Mouse (Mus musculus) forebrain, embryonic 14.5 days (tissue): ENCODE data around the gene Epdr1. TPM values are rescaled to one million over a fixed set of nuclear protein-coding genes. Genes with fewer than 3 reads are reported as not detected.

Source experiments
- ATAC-seq: fragments of 200-750 bp; cut with Nextera tagmentation; 2 replicates; pipeline ENCODE4 v1.8.0; 2017; ENCODE audit warnings: mild to moderate bottlenecking, moderate library complexity
- DNase-seq: peaks from one replicate; pipeline ENCODE4 v3.0.0-alpha.2; 2015; ENCODE audit warnings: low spot score
- H3K27ac ChIP-seq: fragments of 300-500 bp; sonication (generic); 2 replicates; pipeline ENCODE4 v1.5.1; 2014; ENCODE audit warnings: low read depth, mild to moderate bottlenecking, control low read depth, low read length, moderate library complexity
- H3K27me3 ChIP-seq: fragments of 300-500 bp; sonication (generic); replicated peaks from 2 replicates; pipeline ENCODE4 v1.6.1; 2014; ENCODE audit warnings: low read length, control low read depth, mixed read lengths; ENCODE audit not compliant: control insufficient read depth, insufficient read depth
- H3K36me3 ChIP-seq: fragments of 300-500 bp; sonication (generic); 2 replicates; pipeline ENCODE4 v1.6.1; 2014; ENCODE audit warnings: low read length, control low read depth; ENCODE audit not compliant: control insufficient read depth, insufficient read depth
- H3K4me1 ChIP-seq: fragments of 300-500 bp; sonication (generic); 2 replicates; pipeline ENCODE4 v1.6.1; 2014; ENCODE audit warnings: antibody characterized with exemption, low read length, control low read depth; ENCODE audit not compliant: control insufficient read depth, insufficient read depth
- H3K4me2 ChIP-seq: fragments of 300-500 bp; sonication (generic); 2 replicates; pipeline ENCODE4 v1.6.1; 2014; ENCODE audit warnings: mild to moderate bottlenecking, control low read depth, low read length
- H3K4me3 ChIP-seq: fragments of 300-500 bp; sonication (generic); 2 replicates; pipeline ENCODE4 v1.5.1; 2014; ENCODE audit warnings: low read depth, low read length, control low read depth
- H3K9ac ChIP-seq: fragments of 300-500 bp; sonication (generic); 2 replicates; pipeline ENCODE4 v1.6.1; 2014; ENCODE audit warnings: mild to moderate bottlenecking, low read length, control low read depth, moderate library complexity
- H3K9me3 ChIP-seq: fragments of 300-500 bp; sonication (generic); replicated peaks from 2 replicates; pipeline ENCODE4 v1.6.1; 2016; ENCODE audit warnings: low read length, control low read depth, mixed read lengths; ENCODE audit not compliant: control insufficient read depth
- WGBS: fragments of 180-500 bp; shearing (Covaris S2); extraction: QIAGEN DNeasy Blood & Tissue Kit; methylation state at CpG from one replicate; pipeline ENCODE4 v1.1.7; 2014; 5-methylcytosine and 5-hydroxymethylcytosine counted together
- polyA plus RNA-seq: library from polyadenylated mRNA; unstranded; fragments of >200 nt; fragmentation: Nextera tagmentation; extraction: Ambion mirVana; gene quantifications from 2 replicates; pipeline ENCODE4 v1.2.1, GENCODE M21; 2014

Epdr1 gene
- polyA plus RNA-seq, 1 experiment from 2014 or later, result 27.4 TPM

GRCm38 (mm10) chr13:19613426-19613825 lies 6.3 kb downstream of the Epdr1 start:
- ATAC-seq (no peak), DNase-seq (no peak)
- 90% methylated on average over 1 of the region's 1 CpGs for WGBS
- no peak overlapping the region for H3K27ac ChIP-seq
- no peaks in the 10 kb centered on the region for H3K27me3 ChIP-seq
- no peaks in the 10 kb centered on the region for H3K9me3 ChIP-seq
- peaks cover 12% of the 10 kb centered on the region for H3K4me1 ChIP-seq
- no peaks in the 10 kb centered on the region for H3K36me3 ChIP-seq
- H3K9ac ChIP-seq, result no peak overlapping the region
- H3K4me3 ChIP-seq, result no peak overlapping the region
- no peak overlapping the region for H3K4me2 ChIP-seq

- ATAC-seq (no peak), DNase-seq (no peak)
- no peak overlapping the region for H3K9ac ChIP-seq
- H3K27ac ChIP-seq, result no peak overlapping the region
- WGBS, result 60% methylated on average over 3 of the region's 3 CpGs
- no peak overlapping the region for H3K4me3 ChIP-seq
- H3K27me3 ChIP-seq, result no peaks in the 10 kb centered on the region
- no peaks in the 10 kb centered on the region for H3K9me3 ChIP-seq
- no peak overlapping the region for H3K4me2 ChIP-seq
- no peaks in the 10 kb centered on the region for H3K36me3 ChIP-seq
- H3K4me1 ChIP-seq, result peaks cover 7% of the 10 kb centered on the region
Observed at GRCm38 (mm10) chr13:19612963-19613362, 6.8 kb downstream of the Epdr1 start.

- peak; percentile 76 for DNase-seq
- Histone ChIP-seq H3K9ac (no peak overlapping the region), H3K27ac (no peak overlapping the region)
Observed at GRCm38 (mm10) chr13:19612348-19612747, 7.4 kb downstream of the Epdr1 start.

GRCm38 (mm10) chr13:19608120-19608519 lies 11.6 kb downstream of the Epdr1 start:
- Histone ChIP-seq H3K9ac (no peak overlapping the region), H3K9me3 (no peaks in the 10 kb centered on the region), H3K27ac (no peak overlapping the region), H3K36me3 (no peaks in the 10 kb centered on the region), H3K4me3 (no peak overlapping the region), H3K4me1 (peaks cover 6% of the 10 kb centered on the region), H3K4me2 (no peak overlapping the region), H3K27me3 (no peaks in the 10 kb centered on the region)
- ATAC-seq, result no peak
- DNase-seq, result no peak

More at GRCm38 (mm10) chr13:19612348-19612747, 7.4 kb downstream of the Epdr1 start:
- Histone ChIP-seq H3K9me3 (no peaks in the 10 kb centered on the region), H3K36me3 (no peaks in the 10 kb centered on the region), H3K4me1 (peaks cover 6% of the 10 kb centered on the region), H3K4me2 (no peak overlapping the region), H3K4me3 (no peak overlapping the region), H3K27me3 (no peaks in the 10 kb centered on the region)
- WGBS, result 13% methylated on average over 1 of the region's 1 CpGs
- ATAC-seq, result peak; percentile 81

GRCm38 (mm10) chr13:19604916-19605315 lies 14.8 kb downstream of the Epdr1 start:
- DNase-seq, result no peak
- Histone ChIP-seq H3K9ac (no peak overlapping the region), H3K27ac (no peak overlapping the region), H3K4me1 (no peaks in the 10 kb centered on the region), H3K4me3 (no peak overlapping the region), H3K4me2 (no peak overlapping the region), H3K9me3 (no peaks in the 10 kb centered on the region), H3K27me3 (no peaks in the 10 kb centered on the region), H3K36me3 (no peaks in the 10 kb centered on the region)
- no peak for ATAC-seq

GRCm38 (mm10) chr13:19603719-19604118 lies 16.0 kb downstream of the Epdr1 start:
- Histone ChIP-seq H3K4me1 (no peaks in the 10 kb centered on the region), H3K36me3 (no peaks in the 10 kb centered on the region), H3K27ac (no peak overlapping the region), H3K27me3 (no peaks in the 10 kb centered on the region), H3K4me2 (no peak overlapping the region), H3K9ac (no peak overlapping the region), H3K4me3 (no peak overlapping the region), H3K9me3 (no peaks in the 10 kb centered on the region)
- no peak for ATAC-seq
- no peak for DNase-seq
- WGBS, result 90% methylated on average over 1 of the region's 1 CpGs

- ATAC-seq, result peak; percentile 60; the same call in 1 of the 2 replicates
- Histone ChIP-seq H3K4me3 (no peak overlapping the region), H3K27me3 (no peaks in the 10 kb centered on the region), H3K4me2 (no peak overlapping the region), H3K36me3 (no peaks in the 10 kb centered on the region), H3K9ac (no peak overlapping the region), H3K27ac (no peak overlapping the region), H3K9me3 (no peaks in the 10 kb centered on the region), H3K4me1 (no peaks in the 10 kb centered on the region)
- peak; percentile 15 for DNase-seq
- WGBS, result 27% methylated on average over 1 of the region's 1 CpGs
Observed at GRCm38 (mm10) chr13:19602531-19602930, 17.2 kb downstream of the Epdr1 start.

- Histone ChIP-seq H3K27ac (no peak overlapping the region), H3K9ac (no peak overlapping the region), H3K4me2 (no peak overlapping the region), H3K27me3 (no peaks in the 10 kb centered on the region), H3K9me3 (no peaks in the 10 kb centered on the region), H3K36me3 (no peaks in the 10 kb centered on the region), H3K4me1 (no peaks in the 10 kb centered on the region), H3K4me3 (no peak overlapping the region)
- no peak for DNase-seq
- WGBS, result 92% methylated on average over 6 of the region's 6 CpGs
- ATAC-seq, result no peak
Observed at GRCm38 (mm10) chr13:19599242-19599641, 20.5 kb downstream of the Epdr1 start.

DNA sequence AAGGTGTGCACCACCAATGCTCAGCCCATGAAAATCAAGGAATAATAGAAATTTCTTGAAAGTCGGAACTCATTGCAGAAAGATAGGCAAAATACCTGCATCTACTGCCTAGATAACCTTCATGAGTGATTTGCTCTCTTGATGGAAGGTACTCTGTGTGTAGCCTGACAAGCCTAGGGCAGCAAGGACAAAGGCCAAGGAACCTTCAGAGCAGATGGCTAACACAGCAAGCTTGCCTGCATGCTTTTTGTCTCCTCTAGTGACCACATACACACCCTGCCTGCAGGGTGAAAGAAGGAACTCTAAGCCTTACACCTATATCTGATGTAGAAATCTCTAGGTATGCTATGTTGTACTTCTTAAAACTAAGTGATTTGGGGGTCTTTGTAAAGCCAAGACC lies 24.6 kb downstream of the Epdr1 start:
- 89% methylated on average over 1 of the region's 1 CpGs for whole genome bisulfite sequencing
- Histone ChIP-seq H3K27ac (no peak overlapping the region), H3K9me3 (no peaks in the 10 kb centered on the region), H3K4me3 (no peak overlapping the region), H3K27me3 (no peaks in the 10 kb centered on the region), H3K4me1 (no peaks in the 10 kb centered on the region), H3K9ac (no peak overlapping the region), H3K4me2 (no peak overlapping the region), H3K36me3 (no peaks in the 10 kb centered on the region)
- DNase-seq (no peak), ATAC-seq (no peak)
